Mouse (Mus musculus): ENCODE measurements around the gene Usp29.
"Not testable (repeated sequence)": the region's sequence is repeated elsewhere in the genome, so short reads cannot be mapped to it uniquely, and the experiment has no call there.

DNA sequence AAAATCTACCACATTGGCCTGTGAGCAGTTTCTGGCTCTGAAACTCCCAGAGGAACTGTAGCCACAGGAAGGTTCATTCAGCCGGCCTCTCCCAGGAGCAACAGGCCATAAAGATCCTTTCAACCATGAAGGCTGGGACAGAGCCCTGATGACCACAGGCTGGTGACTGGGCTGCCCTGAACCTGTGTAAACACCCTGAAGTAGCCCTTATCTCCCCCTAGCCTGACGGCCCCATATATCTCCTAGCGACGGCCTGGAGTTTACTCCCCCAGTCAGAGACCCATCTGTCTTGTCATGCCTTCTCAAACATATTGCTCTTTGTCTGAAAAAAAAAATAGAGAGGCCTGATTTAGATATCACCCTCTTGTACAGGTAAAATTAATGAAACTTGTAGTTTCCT is 166.6 kb downstream of the Usp29 start:
- not testable (repeated sequence) for TF ChIP-seq TAL1, GATA1 (IDR thresholded peaks at IDR 0.05; ENCODE audit: low read length)

Measured in erythroblast, embryonic 14.5 days (primary cell).